Mouse (Mus musculus) urinary bladder, postnatal 14 days (tissue): Measurements from ENCODE around the gene Nfatc4.

Experiments used
- DNase-seq: peaks from one replicate; pipeline ENCODE4 v3.0.0; 2021; ENCODE audit warnings: low spot score

Gene Nfatc4

DNA sequence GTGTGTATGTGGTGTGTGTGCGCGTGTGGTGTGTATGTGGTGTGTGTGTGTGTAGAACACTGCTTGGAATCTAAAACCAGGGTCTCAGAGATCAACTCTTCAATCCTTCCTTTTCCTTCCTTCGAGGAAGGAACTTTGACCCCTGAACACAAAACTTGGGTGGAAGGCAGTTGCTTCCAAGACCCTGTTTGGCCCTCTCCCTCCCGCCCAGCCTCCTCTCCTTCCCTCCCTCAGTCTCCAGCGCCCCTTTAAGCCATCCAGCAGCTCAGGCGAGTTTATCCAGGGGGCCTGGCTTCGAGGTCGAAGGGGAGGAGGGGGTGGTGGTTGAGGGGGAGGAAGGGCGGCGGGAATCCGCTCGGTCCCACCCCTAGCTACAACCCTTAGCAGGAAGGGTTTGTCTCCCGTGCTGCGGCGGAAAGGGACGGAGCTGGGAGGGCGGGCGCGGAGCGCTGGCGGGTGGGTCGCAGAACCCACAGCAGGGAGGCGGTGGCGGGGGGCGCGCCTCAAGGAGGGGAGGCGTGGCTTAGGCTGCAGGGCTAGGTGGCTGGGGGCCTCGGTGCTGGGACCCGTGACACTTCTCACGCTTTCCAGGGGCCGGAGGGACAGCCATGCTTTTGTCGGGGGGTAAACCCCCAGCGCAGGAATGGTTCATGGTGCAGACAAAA, 30.8 kb downstream of the Nfatc4 start, which contains the start of gene Nynrin:
Gene Nynrin (plus strand): TSS at position 390 of the 665 bp plus-strand sequence.
- peak; percentile 78 for DNase-seq

DNA sequence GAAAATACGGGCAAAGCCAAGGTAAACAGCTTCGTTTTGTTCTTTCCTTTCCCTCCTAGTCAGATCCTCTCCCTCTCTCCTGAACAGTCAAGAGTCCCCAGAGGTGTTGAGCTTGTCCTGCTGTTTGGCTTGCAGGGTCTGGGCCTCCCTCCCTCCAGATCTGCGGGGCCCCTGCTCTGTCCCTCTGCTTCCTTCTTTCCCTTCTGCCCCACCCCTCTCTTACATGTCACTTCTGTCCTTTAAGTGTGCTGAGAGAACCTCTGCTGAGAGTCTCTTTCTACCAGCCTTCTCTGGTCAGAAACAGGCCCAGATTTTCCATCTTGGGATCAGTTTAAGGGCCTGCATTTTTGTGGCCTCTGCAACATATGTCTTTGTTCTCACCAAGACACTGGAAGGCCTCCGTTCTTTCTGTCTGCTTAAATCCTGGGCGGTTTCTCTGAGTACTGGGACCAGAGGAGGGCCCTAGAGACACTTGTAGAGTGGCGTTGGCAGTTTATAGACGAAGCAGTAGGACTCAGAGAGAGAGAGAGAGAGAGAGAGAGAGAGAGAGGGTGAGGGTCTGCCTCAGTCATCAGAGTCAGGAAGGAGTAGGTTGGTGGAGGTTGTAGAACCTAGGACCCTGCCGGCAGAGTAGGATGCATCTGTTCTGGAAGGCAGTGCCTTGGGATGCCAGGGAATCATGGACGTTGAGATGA, 31.6 kb downstream of the Nfatc4 start:
- DNase-seq: no peak

DNA sequence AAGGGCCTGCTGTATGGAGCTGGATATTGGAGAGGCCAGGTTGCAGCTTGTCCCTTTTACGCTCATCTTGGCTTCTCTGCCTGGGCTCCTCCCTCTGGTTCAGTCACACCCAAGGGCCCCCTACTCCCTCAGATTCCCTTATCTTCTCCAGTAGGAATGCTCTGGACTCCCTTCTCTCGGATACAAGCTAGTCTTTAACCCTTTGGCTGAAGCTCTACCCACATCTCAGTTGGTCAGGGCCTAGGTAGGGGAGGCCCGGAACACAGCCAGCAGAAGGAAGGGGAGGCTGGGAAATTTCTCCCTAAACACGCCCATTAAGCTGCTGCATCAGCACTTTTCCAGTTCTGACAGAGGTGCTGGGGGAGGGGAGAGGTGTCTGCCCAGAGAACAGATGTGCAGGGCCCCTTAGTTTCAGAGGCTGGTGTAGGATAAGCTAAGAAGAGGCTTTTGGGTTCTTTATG, 32.2 kb downstream of the Nfatc4 start:
- peak; percentile 48 for DNase-seq

DNA sequence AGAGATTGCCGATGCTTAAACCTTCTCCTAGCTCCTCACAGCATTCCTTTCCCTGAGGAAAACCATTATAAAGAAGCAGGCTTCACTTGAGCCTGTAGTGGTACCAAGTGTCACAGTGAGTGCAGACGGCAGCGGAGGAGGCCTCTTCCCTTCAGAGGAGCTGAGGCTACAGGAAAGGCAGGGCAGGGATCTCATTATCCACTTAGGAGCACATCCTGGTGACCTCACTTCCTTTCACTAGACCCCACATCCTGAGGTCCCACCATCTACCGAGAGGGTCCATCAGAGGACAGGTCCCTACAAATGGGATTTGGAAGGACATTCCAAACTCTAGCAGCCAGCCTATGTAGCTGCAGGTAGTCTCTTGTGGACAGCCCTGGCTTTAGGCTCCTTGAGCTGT, 34.6 kb downstream of the Nfatc4 start:
- DNase-seq: no peak

DNA sequence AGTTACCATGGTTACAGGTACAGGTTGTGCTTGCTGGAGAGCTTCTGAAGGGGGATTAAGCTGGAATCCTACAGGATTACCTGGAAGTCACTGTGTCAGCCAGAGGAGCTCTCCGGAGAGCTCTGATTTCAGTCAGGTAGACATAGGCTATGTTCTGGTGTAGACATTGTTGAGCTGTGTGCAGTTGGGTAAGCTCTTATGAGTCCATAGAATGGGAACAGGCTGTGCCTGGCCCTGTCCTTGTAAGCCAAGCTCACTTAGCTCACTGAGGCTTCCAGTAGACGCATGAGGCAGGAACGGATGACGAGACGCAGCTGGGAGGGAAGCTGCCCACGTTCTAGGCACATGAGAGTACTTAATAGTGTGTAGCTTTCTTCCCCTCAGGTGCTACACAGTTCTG, 39.2 kb downstream of the Nfatc4 start:
- DNase-seq: no peak

DNA sequence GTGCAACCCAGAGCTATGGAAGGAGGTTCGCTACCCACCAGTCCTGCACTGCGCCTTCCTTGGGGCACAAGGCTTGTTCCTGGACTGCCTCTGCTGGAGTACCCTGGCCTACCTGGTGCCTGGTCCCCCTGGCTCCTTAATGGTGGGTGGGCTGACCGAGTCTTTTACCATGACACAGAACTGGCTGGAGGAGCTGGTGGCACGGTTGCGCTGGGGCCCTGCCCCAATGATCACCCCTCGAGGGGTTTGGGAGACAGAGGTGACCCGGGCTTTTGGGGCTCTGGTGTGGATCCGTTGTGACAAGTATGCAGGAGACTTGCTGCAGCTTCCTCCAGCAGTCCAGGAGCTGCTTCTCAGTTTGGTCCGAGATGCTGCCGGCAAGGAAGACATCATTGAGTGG, 40.0 kb downstream of the Nfatc4 start:
- DNase-seq: no peak

DNA sequence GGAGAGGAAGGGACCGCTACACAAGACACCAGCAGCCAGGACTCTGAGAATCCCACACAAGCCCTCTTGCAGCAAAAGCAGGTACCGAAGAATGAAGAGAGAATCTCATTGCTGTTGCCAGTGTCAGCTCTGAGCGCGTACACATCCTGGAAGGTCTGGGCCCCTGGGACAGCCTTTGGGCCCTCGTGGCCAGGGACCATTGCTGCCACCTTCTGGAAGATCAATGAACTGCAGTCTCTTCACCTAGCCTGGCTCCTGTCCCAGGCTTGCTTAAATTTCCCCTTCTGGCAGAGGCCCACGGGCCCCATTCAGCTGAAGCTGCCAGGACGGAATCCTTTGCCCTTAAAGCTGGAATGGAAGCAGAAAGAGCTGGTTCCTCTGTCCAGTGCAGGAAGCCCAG, 40.8 kb downstream of the Nfatc4 start:
- peak; percentile 80 for DNase-seq

DNA sequence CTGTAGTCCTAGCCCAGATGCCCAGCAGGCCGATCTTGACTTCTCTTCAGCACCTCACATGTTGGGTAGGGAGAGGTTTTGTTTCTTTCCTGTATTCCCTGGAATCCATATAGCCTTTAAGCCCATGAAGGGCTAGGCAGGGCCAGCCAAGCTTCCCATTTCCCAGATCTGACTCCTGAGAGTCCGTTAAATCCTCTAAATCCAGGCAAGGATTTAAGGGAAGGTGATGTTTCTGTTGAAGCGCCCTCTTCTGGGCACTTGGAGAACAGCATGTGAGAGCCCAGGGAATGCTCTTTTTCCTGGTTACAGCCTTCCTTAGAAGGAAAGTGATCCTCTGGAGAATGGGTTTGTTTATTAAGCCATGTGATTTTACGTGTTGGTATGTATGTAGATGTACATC, 44.0 kb downstream of the Nfatc4 start:
- DNase-seq: peak; percentile 54

DNA sequence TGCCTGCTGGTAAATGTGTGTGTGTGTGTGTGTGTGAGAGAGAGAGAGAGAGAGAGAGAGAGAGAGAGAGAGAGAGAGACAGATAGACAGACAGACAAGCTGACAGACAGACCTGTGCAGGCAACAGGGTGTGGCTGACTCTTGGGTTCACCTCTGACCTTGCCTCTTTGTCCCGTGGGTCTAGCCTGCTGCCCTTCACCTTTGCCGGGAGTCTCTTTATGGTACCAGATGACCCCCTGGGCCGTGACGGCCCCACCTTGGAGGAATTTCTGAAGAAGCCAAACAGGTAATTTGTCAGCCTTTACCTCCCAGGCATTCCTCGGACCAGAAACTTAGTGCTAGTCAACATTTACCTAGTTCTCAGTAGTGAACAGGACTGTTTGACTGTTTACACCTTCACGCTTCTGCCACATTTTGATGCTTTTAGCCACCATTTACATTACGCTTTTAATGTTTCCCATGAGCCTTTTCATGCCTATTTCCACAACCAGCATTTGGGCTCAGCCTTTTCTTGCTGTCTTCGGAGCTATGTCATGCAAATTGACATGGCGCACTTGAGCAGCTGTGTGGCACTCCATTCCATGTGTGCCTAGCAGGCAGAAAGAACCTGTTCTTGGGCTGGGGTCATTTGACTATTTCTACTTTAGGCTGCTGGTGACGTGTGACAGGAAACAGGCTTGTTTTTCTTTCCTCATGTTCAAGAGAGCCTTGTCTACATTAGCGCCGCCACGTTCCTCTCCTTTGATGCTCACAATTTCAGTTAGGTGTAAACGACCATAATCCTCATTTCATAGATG, 45.5 kb downstream of the Nfatc4 start:
- DNase-seq: no peak

DNA sequence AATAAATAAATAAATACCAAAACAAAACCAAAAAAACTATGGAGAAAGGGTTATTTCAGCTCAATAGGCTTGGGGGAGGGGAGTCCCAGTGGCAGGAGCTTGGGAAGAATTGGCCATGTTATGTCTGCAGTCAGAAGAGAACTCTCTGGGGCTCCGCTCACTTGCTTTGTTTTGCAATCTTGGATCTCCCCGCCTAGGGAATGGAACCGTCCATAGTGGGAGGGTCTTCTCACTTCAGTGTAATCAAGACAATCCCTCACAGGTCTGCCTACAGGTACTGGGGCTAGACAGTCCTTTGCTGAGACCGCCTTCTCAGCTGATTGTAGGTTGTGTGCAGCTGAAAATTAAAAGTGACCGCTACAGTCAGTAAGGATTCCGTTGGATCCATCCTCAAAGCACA, 46.6 kb downstream of the Nfatc4 start:
- no peak for DNase-seq

DNA sequence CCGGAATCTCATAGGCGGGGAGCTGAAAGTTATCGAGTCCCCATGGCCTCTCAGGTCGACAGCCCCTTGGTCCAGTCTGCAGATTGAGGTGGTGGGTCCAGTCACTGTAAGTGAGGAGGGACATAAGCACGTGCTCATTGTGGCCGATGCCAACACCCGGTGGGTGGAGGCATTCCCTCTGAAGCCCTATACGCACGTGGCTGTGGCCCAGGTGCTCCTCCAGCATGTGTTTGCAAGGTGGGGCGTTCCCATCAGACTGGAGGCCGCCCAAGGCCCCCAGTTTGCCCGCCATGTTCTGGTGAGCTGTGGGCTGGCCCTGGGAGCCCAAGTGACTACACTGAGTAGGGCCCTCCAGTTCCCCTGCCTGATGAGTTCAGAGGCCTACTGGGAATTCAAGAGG, 49.1 kb downstream of the Nfatc4 start:
- no peak for DNase-seq

DNA sequence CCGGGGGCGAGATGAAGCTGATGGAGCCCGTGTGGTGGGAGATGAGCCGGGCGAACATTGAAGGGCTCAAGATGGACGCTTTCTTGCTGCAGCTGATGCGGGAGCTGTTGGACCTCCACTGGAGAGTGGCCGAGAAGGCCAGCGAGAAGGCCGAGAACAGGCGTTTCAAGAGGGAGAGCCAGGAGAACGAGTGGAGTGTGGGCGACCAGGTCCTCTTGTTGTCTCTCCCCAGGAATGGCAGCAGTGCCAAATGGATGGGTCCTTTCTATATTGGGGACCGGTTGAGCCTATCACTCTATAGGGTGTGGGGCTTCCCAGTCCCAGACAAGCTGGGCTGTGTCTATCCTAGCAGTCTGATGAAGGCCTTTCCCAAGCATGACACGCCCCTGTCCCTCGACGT, 49.6 kb downstream of the Nfatc4 start:
- DNase-seq: no peak

DNA sequence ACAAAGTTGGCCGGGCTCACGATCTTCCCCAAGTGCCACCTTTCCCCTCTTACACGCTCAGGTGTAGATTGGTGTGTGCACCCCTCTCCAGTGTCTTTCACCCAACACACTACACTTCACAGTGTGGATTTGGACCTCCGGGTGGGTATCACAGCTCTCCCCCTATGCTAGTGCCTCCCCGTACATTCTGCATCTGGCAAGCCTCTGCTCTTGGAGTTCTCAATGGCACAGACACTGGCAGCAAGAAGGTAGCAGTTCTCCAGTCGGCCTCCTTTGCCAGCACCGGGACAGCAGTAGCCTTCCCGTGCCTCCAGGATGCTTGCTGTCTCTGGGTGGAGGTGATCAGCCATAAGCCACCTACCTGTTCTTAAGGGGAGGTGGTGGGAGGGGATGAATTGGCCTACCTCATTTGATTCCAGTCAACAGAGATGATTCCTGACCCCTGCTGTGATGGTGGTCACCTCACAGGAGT, 50.3 kb downstream of the Nfatc4 start:
- DNase-seq: no peak

DNA sequence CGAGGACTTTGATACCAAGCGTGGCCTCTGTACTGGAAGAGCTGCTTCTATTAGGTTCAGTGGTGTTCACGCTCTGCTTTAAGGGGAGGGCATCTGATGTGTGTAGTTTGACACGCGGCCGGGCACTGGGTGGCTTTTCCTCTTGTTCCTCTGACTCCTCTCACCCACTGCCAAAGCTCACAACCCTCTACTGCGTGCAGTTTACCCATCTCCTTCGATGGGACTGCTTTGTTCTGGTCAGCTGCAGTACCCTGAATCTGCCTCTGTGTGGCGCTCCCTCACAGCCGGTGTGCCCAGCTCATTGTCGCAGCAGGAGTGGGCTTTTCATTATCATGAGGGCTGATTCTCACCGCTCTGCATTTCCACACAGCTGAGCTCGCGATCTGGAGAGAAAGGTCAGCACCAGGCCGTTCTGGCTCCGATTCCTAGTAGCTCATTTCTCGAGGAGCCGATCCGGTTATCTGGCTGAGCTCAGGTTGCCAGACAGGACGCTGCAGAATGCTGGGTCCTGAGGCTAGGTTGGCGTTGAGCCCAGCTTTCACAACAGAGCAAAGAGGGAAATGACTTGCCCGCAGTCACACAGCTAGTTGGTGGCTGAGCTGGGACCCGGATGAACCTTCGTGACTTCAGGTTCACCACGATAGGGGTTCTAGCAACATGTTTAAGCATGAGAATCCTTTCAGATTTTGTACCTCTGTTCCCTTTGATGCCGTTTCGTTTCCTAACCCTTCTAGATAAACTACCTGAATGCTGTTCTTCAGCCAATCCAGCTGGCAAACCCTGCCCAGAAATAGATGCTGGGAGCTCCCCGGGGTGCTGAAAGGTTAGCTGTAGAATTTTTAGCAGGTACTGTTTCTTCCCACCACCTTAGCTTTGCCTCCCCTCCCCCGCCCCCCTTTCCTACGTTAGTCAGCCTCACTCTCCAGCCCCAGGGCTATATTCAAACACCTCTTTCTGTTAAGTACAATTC, 51.1 kb downstream of the Nfatc4 start:
- DNase-seq: peak; percentile 75

DNA sequence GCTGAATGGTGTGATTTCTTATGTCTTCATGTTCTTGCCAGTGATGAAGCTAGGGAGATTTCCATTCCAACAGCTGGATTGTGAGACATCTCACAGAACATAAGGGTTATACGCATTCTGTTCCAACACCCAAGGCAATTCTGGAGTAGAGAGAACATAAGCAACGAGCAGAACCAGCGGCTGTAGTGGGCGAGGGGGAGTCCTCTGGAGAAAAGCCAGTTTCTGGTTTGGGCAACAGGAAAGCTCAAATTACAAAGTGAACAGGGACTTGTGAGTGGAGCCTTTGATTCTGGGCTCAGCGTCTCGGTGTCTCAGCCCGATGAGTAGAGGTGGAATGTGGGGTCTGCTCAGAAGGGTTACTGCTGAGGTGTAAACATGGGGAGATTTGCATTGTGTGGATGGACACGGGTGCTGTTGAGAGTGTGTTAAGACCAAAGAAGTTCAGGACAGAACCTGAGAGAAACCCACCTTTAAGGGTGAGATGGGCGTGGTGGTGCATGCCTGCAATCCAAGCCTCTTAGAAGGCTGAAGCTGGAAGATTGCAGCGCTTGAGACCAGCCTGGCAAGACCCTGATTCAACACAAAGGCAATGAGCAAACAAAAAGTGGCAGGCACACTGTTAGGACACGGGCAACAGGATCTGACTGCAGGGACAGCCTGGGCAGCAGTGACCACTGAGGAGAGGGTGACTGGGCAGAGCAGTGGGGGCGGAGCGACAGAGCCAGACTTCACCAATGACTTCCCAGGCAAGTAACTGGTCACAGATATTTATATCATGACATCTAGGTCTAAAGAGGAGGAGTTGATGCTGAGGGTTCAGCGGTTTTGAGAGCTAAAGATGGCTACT, 54.7 kb downstream of the Nfatc4 start:
- no peak for DNase-seq

DNA sequence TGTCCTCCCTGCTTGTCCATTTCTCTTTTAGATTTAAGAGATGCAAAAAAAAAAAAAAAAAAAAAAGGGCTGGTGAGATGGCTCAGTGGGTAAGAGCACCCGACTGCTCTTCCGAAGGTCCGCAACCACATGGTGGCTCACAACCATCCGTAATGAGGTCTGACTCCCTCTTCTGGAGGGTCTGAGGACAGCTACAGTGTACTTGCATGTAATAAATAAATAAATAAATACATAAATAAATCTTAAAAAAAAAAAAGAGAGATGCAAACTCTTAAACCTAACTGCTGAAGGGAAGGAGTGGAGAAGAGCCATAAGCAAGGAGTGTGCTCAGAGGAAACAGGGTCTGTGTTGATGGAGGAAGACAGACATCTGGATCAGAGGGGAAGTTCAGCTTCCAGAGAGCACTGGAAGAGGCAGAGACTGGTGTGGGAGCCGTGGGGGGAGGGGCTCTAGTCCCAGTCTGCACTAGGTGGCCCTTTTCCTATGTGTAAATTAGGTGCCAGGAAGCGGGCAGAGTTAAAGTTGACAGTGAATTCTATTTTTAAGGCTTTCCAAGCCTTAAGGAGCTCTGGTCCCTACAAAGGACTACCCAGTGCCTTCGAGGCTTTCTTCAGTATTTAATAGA, 55.5 kb downstream of the Nfatc4 start:
- DNase-seq: no peak

DNA sequence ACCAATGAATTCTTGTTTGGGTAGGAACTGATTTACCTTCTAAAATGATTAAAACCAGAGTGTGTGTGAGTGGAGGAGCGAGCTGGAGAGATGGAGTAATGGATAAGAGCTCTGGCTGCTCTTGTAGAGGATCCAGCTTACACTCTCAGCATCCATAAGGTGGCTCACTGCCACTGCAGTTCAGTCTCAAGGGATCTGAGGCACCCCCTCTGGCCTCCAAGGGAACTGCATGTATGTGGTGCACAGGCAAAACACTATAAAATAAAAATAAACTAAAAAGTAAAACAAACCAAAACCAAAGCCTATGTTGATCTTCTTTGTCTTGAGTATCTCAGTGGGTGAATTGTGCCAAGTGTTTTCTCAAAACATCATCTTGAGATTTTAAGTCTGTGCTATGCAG, 56.7 kb downstream of the Nfatc4 start:
- DNase-seq: peak; percentile 86

DNA sequence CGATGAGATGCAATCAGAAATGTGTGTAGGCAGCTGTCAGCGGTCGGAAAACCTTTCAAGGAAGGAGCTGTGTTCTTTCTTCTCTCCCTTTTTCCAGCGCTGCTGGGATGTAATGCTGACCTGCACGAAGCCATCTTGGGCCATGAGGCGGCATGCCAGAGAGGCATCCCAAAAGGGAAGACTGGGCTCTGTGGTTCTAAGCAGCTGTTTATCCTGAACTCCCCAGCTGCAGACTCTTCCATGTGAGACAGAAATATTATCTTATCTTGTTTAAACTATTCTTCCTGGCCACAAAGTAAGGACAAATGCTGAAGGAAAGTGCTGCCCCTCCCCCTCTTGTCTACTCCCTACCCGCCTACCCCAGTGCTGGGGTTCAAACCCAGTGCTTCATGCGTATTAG, 58.0 kb downstream of the Nfatc4 start:
- no peak for DNase-seq

DNA sequence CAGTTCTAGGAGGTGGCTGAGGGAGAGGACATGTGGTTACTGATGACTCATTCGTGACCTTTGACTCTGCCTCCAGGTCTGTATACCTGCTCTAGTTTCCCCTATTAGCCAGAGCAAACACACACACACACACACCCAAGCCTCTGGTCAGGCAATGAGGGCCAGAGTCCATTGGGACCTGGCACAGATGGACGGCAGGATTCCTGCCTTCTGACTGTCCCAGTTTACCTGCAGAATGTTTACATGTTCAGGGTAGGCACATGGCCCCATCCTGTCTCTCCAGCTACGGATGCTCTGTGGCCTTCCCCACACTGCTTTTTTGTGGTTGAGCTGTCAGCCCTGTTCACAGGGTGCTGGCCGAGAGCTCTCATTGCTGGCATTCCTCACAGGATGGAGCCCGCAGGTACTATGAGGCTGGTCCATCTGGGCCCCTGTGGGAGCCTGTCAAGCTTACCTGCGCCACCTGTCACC, 59.3 kb downstream of the Nfatc4 start:
- DNase-seq: peak; percentile 66

DNA sequence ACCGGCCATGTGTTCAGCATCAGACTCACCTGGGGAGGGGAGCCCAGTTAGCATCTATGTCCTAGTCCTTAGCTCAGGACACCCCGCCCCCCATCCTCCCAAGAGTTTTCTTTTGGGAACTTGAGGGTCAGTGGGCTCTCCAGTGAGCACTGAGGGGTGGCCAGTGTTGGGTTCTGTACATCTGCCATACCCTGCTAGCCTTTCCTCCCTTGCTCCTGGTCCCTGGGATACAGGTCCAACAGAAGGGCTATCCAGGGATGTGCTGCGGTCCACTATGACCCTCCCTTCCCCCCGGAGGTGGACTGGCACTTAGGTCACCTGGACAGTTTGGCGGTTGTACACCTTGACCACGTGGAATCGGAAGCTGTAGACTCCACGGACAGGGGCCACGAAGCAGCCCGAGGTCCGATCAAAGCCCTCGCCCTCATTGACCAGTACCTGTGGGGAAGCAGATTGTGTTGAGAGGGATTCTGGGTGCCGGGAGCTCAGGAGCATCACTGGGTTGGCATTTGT, 60.3 kb downstream of the Nfatc4 start:
- no peak for DNase-seq
